Mouse (Mus musculus) lung, adult 2 months (tissue): ENCODE results near the gene Tmprss11a.

ENCODE experiments used
- CTCF ChIP-seq: fragments of 200-500 bp; IDR thresholded peaks from 2 replicates; pipeline ENCODE4 v1.5.1; 2011; ENCODE audit warnings: mild to moderate bottlenecking, low read length, control low read depth; ENCODE audit not compliant: insufficient read depth
- POLR2A ChIP-seq: fragments of 200-500 bp; IDR thresholded peaks from 2 replicates; pipeline ENCODE4 v1.6.1; 2011; ENCODE audit warnings: low read depth, mild to moderate bottlenecking, control low read depth, low read length, borderline replicate concordance; ENCODE audit errors: extremely low read depth

DNA sequence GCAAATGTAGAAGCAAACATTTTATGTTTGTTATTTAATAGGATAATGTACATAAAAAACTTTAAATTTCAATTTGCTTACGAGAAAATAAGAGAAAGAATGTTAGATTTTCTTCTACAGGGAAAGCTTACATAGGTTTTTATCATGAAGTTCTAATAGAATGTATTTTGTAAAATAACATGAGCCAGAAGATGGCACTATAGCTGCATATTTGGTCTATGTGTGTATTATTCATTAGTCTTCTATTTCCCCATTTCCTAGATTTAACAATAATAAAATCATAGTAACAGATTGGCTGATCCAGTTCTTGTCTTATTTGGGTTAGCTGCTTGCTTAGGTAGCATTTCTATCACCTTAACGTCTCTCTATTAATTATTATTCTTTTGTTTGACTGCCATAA, 13.8 kb upstream of the Tmprss11a start:
- TF ChIP-seq CTCF (no peak), POLR2A (no peak)
